Mouse (Mus musculus) thymus, adult 2 months (tissue): ENCODE data around the gene Fgfr2.

ENCODE experiments used
- CTCF ChIP-seq: fragments of 200-500 bp; IDR thresholded peaks from 2 replicates; pipeline ENCODE4 v1.5.1; 2012; ENCODE audit warnings: mild to moderate bottlenecking, control low read depth, low read length, moderate library complexity, borderline replicate concordance; ENCODE audit not compliant: control insufficient read depth, poor library complexity, insufficient read depth; ENCODE audit errors: extremely low read depth
- POLR2A ChIP-seq: fragments of 200-500 bp; IDR thresholded peaks from 2 replicates; pipeline ENCODE4 v1.6.1; 2012; ENCODE audit warnings: mild to moderate bottlenecking, low read length, control low read depth, moderate library complexity; ENCODE audit not compliant: control insufficient read depth, poor library complexity, insufficient read depth; ENCODE audit errors: extremely low read depth

GRCm38 (mm10) chr7:130720646-130721335 lies 2402.4 kb downstream of the Fgfr2 start:
- no peak for TF ChIP-seq CTCF
- TF ChIP-seq POLR2A: no peak
